Mouse (Mus musculus): ENCODE measurements around the gene Rpp21.
"Not testable (repeated sequence)": the region's sequence is repeated elsewhere in the genome, so short reads cannot be mapped to it uniquely, and the experiment has no call there.

The Rpp21 gene

DNA sequence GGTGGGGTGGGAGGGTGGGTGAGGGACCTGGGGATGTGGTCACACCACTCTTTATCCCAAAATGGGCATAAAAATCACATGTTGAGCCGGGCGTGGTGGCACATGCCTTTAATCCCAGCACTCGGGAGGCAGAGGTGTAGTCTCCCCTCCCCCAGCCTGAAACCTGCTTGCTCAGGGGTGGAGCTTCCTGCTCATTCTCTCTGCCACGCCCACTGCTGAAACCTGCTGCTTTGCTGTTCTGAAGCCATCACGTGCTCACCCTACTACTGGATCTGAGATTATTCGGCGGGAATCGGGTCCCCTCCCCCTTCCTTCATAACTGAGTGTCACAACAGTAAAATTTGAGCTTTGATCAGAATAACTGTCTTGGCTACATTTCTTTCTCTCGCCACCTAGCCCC, 22.6 kb downstream of the Rpp21 start:
- DNase-seq (ENCODE audit: low spot score) = not testable (repeated sequence)

DNA sequence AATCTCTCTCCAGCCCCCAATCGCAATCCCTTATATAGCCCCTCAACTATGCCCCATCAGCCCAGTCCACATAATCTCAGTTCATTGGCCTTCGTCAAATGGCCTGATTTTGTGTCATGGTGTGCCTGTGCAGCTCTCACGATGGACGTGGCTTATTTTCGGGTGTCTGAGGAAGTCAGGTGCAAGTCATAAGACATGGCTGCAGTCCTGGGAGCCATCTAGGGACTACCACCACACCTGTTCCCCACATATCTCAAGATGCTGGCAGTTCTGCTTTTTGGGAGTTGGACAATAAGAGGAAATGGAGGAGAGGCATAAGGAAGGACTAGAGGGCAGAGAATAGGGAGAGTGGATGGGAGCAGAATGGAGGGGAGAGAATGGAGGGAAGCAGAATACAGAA, 24.3 kb downstream of the Rpp21 start:
- no peak for DNase-seq (ENCODE audit: low spot score)

DNA sequence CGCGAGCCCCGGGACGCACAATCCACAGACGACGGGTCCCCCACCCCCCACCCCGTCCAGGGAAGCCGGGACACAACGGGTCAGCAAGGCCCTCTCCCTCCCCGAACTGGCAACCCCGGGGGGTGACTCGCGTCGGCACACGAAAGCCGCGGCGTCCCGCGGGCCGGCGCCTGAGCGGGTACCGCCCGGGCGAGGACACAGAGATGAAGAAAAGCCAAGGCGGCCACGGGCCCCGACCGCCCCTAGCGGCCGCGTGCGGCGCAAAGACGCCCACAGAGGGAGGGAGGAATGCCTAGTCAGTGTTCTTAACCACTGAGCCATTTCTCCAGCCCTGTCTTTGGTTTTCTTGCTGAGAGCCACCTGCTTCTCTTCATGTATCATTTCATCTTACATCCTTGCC, 26.6 kb downstream of the Rpp21 start:
- DNase-seq (ENCODE audit: low spot score) = no peak

DNA sequence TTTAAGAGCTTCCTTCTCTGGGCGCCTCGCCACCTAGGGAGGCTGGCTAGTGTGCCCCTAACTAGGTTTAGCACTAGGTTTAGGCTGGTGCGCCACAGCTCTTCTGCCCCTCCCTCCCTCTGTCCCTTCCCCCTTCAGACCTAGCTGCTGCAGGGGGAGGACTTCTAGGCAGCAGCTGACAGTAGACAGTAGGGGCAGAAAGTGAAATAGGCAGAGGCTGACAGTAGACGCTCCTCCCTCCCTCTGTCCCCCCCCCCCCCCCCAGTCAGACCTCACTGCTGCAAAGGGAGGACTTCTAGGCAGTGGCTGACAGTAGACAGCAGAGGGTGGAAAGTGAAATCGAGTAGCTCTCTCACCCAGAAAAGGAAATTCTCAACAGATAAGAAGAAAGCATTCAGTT, 28.8 kb downstream of the Rpp21 start:
- DNase-seq (ENCODE audit: low spot score) = no peak

DNA sequence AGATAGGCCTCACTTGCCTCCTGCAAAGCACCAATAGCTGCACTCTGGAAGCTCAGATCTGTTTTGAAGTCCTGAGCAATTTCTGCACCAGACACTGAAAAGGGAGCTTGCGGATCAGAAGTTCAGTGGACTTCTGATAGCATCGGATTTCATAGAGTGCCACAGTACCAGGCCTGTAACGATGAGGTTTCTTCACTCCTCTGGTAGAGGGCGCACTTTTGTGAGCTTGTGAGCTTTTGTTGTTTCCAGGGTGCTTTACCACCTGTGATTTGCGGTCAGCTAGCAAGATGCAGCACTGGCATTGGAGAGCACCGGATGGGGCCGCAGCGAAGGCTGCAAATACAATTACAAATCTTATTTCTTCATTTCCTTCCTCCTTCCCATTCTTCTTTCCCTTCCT, 30.9 kb downstream of the Rpp21 start:
- DNase-seq (ENCODE audit: low spot score) = no peak

DNA sequence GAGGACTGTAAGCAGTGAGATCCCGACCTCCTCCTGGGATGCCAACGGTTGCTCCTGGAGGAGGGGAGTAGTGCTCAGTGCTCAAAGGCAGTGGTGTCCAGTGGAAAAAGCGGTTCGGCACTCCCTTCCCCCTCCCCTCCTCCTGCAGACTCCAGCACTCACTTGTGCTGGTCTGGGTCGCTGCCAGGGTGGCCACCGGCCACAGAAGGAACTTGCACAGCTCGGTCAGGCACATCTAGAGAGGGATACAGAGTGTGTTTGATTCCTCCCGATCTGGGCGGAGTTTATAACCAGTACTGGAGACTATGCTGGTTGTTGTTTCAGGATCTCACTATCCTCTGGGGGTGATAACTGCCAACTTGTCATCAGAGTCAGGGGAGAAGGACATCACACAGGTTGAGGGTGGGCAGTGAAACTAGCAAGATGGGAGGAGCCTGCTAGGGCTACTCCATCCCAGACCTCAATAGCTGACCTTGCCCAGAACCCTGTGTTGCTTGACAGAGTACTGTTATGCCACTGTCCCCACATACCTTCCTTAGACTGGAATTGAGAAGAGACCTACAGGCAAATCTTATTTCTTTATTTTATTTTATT, 32.5 kb downstream of the Rpp21 start:
- DNase-seq (ENCODE audit: low spot score) = no peak

DNA sequence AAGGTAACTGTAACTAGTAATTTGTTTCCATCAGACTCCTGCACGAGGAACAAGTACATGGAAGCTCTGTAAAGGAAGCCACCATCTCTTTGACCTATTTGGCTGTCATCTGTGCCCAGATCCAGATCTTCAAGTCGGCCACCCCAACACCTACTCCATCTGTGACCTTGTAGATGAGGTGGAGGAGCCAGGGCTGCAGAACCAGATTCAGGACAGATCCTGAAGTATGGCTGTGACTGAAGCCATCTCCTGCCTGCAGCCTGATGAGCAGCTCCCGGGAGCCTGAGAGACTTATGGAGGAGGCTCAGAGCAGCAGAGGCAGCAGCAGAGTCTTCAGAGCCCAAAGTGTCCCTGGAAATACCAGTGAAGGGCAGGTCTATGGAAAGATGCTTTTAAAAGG, 33.4 kb downstream of the Rpp21 start:
- no peak for DNase-seq (ENCODE audit: low spot score)

DNA sequence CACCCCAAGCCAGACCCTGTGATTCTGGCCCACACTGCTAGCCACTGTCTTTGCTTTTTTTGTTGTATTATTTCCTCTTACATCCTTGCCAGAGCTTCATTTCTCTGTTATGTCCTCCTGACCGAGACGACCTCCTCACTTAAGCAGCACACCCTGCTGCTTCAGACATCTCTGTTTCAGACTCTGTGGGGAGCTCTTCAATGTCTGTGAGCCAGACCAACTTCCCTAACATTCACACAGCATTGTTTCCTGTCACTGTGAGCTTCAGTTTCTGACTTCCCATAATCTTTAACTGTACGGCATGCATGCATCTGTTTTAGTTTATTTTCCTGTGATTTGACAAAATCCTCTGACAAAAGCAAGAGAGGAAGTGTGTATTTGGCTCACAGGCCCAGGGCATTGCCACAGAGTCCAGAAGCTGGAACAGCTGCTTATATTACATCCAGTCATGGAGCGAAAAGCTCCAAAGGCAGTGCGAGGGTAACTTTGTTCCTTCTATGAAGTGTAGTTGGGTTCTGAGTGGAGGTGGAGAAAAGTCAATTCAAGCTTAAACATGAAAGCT, 39.2 kb downstream of the Rpp21 start:
- no peak for DNase-seq (ENCODE audit: low spot score)

DNA sequence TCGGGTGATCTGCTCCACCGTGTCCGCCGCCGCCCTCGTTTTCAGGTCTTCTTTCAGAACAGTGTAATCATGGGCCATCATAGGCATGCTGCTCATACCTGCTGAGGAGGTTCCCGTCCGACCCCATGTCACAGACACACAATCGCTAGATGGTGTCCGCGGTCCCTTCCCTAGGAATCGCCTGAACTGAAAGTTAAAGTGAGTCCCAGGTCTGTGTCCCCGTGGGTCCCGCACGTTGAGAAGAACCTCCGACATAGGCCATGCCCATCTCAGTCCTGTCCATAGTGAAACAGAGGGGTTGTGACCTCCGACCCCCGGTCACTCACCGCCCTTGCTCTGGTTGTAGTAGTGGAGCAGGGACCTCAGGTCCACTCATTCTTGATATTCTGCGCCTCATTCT, 42.3 kb downstream of the Rpp21 start:
- no peak for DNase-seq (ENCODE audit: low spot score)

DNA sequence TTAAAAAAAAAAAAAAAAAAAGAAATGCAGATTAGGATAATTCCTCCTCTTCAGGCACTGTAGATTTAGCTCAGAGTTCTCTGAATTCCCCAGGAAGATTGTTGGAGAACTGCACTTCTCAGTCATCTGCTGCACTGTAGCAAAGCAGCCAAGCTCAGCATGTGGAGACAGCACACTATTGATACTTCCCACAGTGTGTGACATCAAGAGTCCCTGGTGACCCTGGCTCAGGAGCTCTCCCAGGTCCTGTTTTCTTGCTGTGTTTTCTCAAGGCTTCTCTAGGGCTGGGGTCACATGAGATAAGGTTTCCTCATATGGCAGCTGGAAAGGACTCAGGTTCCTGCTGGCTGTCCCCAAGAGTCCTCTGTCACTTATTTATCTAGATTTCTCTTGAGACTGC, 51.0 kb downstream of the Rpp21 start:
- DNase-seq (ENCODE audit: low spot score) = no peak

DNA sequence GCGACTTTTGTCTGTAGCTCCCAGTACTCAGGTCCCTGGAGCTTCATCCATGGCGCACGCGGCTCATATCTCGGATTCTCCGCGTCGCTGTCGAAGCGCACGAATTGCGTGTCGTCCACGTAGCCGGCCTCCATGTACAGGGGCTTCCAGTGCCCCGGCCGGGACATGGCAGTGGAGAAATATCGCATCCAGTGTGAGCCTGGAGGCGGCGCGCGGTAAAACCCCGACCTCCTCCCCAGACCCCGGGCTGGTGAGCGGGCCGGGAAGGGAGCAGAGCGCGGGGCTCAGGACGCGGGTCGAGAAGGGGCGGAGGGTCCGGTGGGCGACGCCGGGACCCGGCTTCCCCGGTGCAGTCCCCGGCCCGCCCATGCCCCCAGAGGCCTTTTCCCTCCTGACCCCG, 52.0 kb downstream of the Rpp21 start:
- no peak for DNase-seq (ENCODE audit: low spot score)
